Mouse (Mus musculus): Measurements from ENCODE around the gene Srpk2. TPM values are rescaled to one million over a fixed set of nuclear protein-coding genes. Genes with fewer than 3 reads are reported as not detected.

The Srpk2 gene
- polyA plus RNA-seq, 1 experiment from 2014 or later = 91.1 TPM

DNA sequence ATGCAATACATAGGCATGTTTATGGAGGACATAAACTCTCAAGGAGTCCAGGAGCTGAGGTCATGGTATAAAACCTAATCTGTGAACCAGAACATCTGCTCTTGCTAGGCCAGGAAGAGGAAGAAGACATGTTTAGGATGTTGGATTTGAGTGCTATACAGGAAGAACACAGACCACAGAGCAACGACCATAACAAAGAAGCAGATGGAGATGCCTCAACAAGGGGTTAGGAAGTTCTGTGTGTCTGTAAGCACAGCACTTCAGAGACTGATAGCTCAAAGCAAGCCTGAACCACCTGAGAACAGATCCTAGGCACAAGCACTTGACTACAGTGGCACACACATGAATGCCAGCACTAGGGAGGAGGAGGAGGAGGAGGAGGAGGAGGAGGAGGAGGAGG is 52.9 kb downstream of the Srpk2 start:
- no peak overlapping the region for H3K27ac ChIP-seq (replicated peaks)
- WGBS = 67% methylated on average over 1 of the region's 1 CpGs
- H3K9ac ChIP-seq = no peak overlapping the region
- no peak overlapping the region for H3K4me2 ChIP-seq
- H3K4me3 ChIP-seq = no peak overlapping the region
- ATAC-seq (ENCODE audit: low read depth) = no peak
- H3K27me3 ChIP-seq = no peaks in the 10 kb centered on the region
- no peaks in the 10 kb centered on the region for H3K36me3 ChIP-seq
- no peaks in the 10 kb centered on the region for H3K4me1 ChIP-seq (replicated peaks)
- H3K9me3 ChIP-seq = no peaks in the 10 kb centered on the region

- no peak overlapping the region for H3K27ac ChIP-seq (replicated peaks)
These were observed 57.2 kb downstream of the Srpk2 start for GRCm38 (mm10) chr5:23627221-23627620.

GRCm38 (mm10) chr5:23626173-23626572 is 58.2 kb downstream of the Srpk2 start:
- Histone ChIP-seq H3K9me3 (no peaks in the 10 kb centered on the region), H3K27ac (replicated peaks) (no peak overlapping the region), H3K4me3 (no peak overlapping the region), H3K36me3 (no peaks in the 10 kb centered on the region), H3K4me1 (replicated peaks) (no peaks in the 10 kb centered on the region), H3K4me2 (no peak overlapping the region), H3K9ac (no peak overlapping the region), H3K27me3 (no peaks in the 10 kb centered on the region)
- ATAC-seq (ENCODE audit: low read depth) = no peak
- 76% methylated on average over 2 of the region's 2 CpGs for WGBS

More at GRCm38 (mm10) chr5:23627221-23627620, 57.2 kb downstream of the Srpk2 start:
- no peak for ATAC-seq (ENCODE audit: low read depth)
- Histone ChIP-seq H3K9ac (no peak overlapping the region), H3K4me3 (no peak overlapping the region), H3K36me3 (no peaks in the 10 kb centered on the region), H3K9me3 (no peaks in the 10 kb centered on the region), H3K4me1 (replicated peaks) (no peaks in the 10 kb centered on the region), H3K27me3 (no peaks in the 10 kb centered on the region), H3K4me2 (no peak overlapping the region)
- WGBS = 85% methylated on average over 5 of the region's 5 CpGs

GRCm38 (mm10) chr5:23620621-23621020 is 63.8 kb downstream of the Srpk2 start:
- Histone ChIP-seq H3K9me3 (no peaks in the 10 kb centered on the region), H3K4me2 (no peak overlapping the region), H3K27me3 (no peaks in the 10 kb centered on the region), H3K4me1 (replicated peaks) (peaks cover 5% of the 10 kb centered on the region), H3K27ac (replicated peaks) (no peak overlapping the region), H3K36me3 (no peaks in the 10 kb centered on the region), H3K9ac (no peak overlapping the region), H3K4me3 (no peak overlapping the region)
- WGBS = 91% methylated on average over 8 of the region's 8 CpGs
- no peak for ATAC-seq (ENCODE audit: low read depth)

DNA sequence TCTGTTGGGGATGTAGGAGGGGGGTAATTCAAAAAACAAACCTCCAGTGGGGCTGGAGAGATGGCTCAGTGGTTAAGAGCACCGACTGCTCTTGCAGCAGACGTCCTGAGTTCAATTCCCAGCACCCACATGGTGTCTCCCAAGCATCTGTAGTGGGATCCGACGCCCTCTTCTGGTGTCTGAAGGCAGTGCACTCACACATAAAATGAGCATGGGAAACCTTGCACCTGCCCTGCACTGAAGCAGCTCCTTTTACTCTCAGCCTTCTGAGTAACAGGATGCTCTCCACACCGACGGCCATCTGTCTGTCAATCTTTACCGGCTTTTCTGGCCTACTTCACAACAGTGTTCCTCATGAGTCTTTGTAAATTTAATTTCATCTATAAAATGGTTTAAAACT is 65.8 kb downstream of the Srpk2 start:
- Histone ChIP-seq H3K9ac (no peak overlapping the region), H3K36me3 (no peaks in the 10 kb centered on the region), H3K9me3 (no peaks in the 10 kb centered on the region), H3K4me3 (no peak overlapping the region), H3K4me1 (replicated peaks) (peaks cover 18% of the 10 kb centered on the region), H3K27me3 (no peaks in the 10 kb centered on the region), H3K27ac (replicated peaks) (no peak overlapping the region), H3K4me2 (no peak overlapping the region)
- ATAC-seq (ENCODE audit: low read depth) = no peak
- WGBS = 92% methylated on average over 7 of the region's 7 CpGs

GRCm38 (mm10) chr5:23617104-23617415 is 67.4 kb downstream of the Srpk2 start:
- no peaks in the 10 kb centered on the region for H3K27me3 ChIP-seq
- ATAC-seq (ENCODE audit: low read depth) = peak; percentile 54; the same call in 1 of the 2 replicates
- peaks cover 18% of the 10 kb centered on the region for H3K4me1 ChIP-seq (replicated peaks)
- H3K36me3 ChIP-seq = no peaks in the 10 kb centered on the region
- H3K9me3 ChIP-seq = no peaks in the 10 kb centered on the region
- H3K9ac ChIP-seq = peak overlapping the region; percentile 63
- 54% methylated on average over 5 of the region's 5 CpGs for WGBS
- peak overlapping the region; percentile 64 for H3K4me2 ChIP-seq
- peak overlapping the region; percentile 48 for H3K4me3 ChIP-seq
- H3K27ac ChIP-seq (replicated peaks) = peak overlapping the region; percentile 80

DNA sequence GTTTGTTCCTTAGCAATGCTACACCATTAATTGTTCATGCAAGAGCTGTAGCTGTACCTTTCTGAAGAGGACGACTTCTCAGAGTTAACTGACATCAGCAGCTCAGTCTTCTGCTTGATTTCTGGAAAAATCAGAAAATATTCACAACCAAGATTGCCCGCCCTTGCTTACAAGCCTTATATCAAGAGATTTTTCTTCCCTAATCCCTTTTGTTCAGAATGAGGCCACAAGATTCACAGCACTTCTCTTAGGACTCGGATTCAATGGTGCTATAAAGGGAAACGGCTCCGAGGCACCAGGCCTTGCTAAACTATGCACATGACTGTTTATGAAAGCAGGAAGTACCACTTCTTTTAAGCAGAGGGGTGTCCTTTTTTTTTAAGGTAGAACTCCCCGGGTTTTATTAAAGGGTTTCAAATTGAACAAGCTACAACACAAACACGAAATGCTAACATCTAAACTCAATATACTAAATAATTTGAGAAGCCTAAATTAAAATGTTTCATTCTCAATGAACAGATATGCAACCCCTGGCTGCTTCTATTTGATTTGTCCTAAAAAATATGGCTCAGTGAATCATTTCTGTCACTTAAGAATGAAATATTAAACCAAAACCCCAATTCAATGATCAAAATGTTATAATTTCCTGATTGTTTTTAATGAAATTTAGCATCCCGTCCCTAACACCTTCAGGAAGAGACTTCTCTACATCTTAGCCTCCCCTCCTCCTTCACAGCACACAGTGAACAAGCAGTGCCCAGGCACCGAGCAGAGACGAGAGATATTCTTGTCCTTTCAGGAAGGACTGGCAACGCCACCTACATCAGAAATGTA is 67.9 kb downstream of the Srpk2 start:
- Histone ChIP-seq H3K27ac (replicated peaks) (peak overlapping the region; percentile 82), H3K27me3 (no peaks in the 10 kb centered on the region), H3K4me3 (peak overlapping the region; percentile 48), H3K36me3 (no peaks in the 10 kb centered on the region), H3K9me3 (no peaks in the 10 kb centered on the region), H3K4me2 (peak overlapping the region; percentile 64), H3K4me1 (replicated peaks) (peaks cover 21% of the 10 kb centered on the region), H3K9ac (peak overlapping the region; percentile 67)
- WGBS = 18% methylated on average over 11 of the region's 11 CpGs
- ATAC-seq (ENCODE audit: low read depth) = peak; percentile 91

GRCm38 (mm10) chr5:23615586-23616269 is 68.7 kb downstream of the Srpk2 start:
- Histone ChIP-seq H3K4me2 (peak overlapping the region; percentile 64), H3K27ac (replicated peaks) (peak overlapping the region; percentile 82), H3K27me3 (no peaks in the 10 kb centered on the region), H3K4me3 (peak overlapping the region; percentile 48), H3K9me3 (no peaks in the 10 kb centered on the region), H3K9ac (peak overlapping the region; percentile 67), H3K36me3 (no peaks in the 10 kb centered on the region), H3K4me1 (replicated peaks) (peaks cover 21% of the 10 kb centered on the region)
- ATAC-seq (ENCODE audit: low read depth) = peak; percentile 54
- 49% methylated on average over 5 of the region's 5 CpGs for WGBS

- H3K9me3 ChIP-seq = no peaks in the 10 kb centered on the region
- H3K4me3 ChIP-seq = no peak overlapping the region
- no peaks in the 10 kb centered on the region for H3K36me3 ChIP-seq
- WGBS = 82% methylated on average over 3 of the region's 3 CpGs
- no peak overlapping the region for H3K4me2 ChIP-seq
- ATAC-seq (ENCODE audit: low read depth) = no peak
- peaks cover 24% of the 10 kb centered on the region for H3K4me1 ChIP-seq (replicated peaks)
- no peak overlapping the region for H3K27ac ChIP-seq (replicated peaks)
- no peaks in the 10 kb centered on the region for H3K27me3 ChIP-seq
- H3K9ac ChIP-seq = no peak overlapping the region
These were observed 71.6 kb downstream of the Srpk2 start for GRCm38 (mm10) chr5:23612856-23613255.

DNA sequence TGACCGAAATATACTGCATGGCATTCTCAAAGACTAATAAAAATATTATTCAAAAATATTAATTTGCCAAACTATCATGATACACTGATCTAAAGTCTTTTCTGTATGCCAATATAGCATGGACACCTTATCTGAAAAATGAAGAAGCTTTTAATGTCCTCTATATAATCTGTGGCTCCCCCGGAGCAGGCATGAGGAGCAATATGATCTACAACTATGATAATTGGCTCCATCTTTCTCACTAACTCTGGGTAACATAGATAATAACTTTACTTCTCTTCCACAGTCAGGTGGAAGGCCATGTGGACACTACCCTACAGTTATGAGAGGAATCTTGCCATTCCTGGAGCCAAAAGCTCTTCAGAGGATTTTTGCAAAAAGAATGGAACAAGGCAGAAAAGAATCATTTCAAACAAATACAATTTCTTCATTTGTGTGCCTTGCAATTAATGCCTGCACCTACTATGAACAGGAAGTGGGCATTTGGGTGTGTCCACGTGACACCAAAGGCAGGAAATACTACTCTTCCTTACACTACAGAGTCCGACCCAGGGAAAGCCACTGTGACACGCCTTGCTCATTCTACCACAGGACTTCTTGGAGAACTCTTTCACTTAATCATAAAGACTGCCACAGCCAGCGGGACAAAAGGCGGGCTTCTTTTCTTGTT is 80.2 kb downstream of the Srpk2 start:
- no peak overlapping the region for H3K4me3 ChIP-seq
- no peak overlapping the region for H3K27ac ChIP-seq (replicated peaks)
- 84% methylated on average over 7 of the region's 7 CpGs for WGBS
- no peak overlapping the region for H3K4me2 ChIP-seq
- no peaks in the 10 kb centered on the region for H3K27me3 ChIP-seq
- no peak overlapping the region for H3K9ac ChIP-seq
- ATAC-seq (ENCODE audit: low read depth) = no peak
- H3K4me1 ChIP-seq (replicated peaks) = peaks cover 16% of the 10 kb centered on the region
- no peaks in the 10 kb centered on the region for H3K36me3 ChIP-seq
- H3K9me3 ChIP-seq = no peaks in the 10 kb centered on the region

GRCm38 (mm10) chr5:23599750-23600537 is 84.5 kb downstream of the Srpk2 start:
- Histone ChIP-seq H3K9ac (no peak overlapping the region), H3K9me3 (no peaks in the 10 kb centered on the region), H3K4me3 (no peak overlapping the region), H3K36me3 (no peaks in the 10 kb centered on the region), H3K4me2 (no peak overlapping the region), H3K27ac (replicated peaks) (peak overlapping the region; percentile 54), H3K27me3 (no peaks in the 10 kb centered on the region), H3K4me1 (replicated peaks) (peaks cover 19% of the 10 kb centered on the region)
- peak; percentile 83 for ATAC-seq (ENCODE audit: low read depth)
- WGBS = 50% methylated on average over 5 of the region's 5 CpGs

Measured in neural tube, embryonic 13.5 days (tissue).